Mouse (Mus musculus): ENCODE data around the gene Wdr11.

Wdr11 gene

GRCm38 (mm10) chr7:129652901-129653460, 61.3 kb downstream of the Wdr11 start:
- no peak for DNase-seq (ENCODE audit: low read depth, low spot score)

- DNase-seq (ENCODE audit: low read depth, low spot score), result peak; percentile 83
Observed at GRCm38 (mm10) chr7:129653791-129654271, 62.2 kb downstream of the Wdr11 start.

GRCm38 (mm10) chr7:129654923-129655322, 63.3 kb downstream of the Wdr11 start:
- DNase-seq (ENCODE audit: low read depth, low spot score), result no peak

GRCm38 (mm10) chr7:129655604-129656226, 64.1 kb downstream of the Wdr11 start:
- no peak for DNase-seq (ENCODE audit: low read depth, low spot score)

- DNase-seq (ENCODE audit: low read depth, low spot score), result no peak
Observed at GRCm38 (mm10) chr7:129657867-129658266, 66.2 kb downstream of the Wdr11 start.

- no peak for DNase-seq (ENCODE audit: low read depth, low spot score)
Observed at GRCm38 (mm10) chr7:129659755-129660154, 68.1 kb downstream of the Wdr11 start.

- no peak for DNase-seq (ENCODE audit: low read depth, low spot score)
Observed at GRCm38 (mm10) chr7:129660546-129660945, 68.9 kb downstream of the Wdr11 start.

- DNase-seq (ENCODE audit: low read depth, low spot score), result no peak
Observed at GRCm38 (mm10) chr7:129662051-129662789, 70.6 kb downstream of the Wdr11 start.

- DNase-seq (ENCODE audit: low read depth, low spot score), result no peak
Observed at GRCm38 (mm10) chr7:129663781-129664505, 72.3 kb downstream of the Wdr11 start.

GRCm38 (mm10) chr7:129665411-129665810, 73.7 kb downstream of the Wdr11 start:
- no peak for DNase-seq (ENCODE audit: low read depth, low spot score)

GRCm38 (mm10) chr7:129665921-129666320, 74.3 kb downstream of the Wdr11 start:
- no peak for DNase-seq (ENCODE audit: low read depth, low spot score)

GRCm38 (mm10) chr7:129666526-129666925, 74.9 kb downstream of the Wdr11 start:
- no peak for DNase-seq (ENCODE audit: low read depth, low spot score)

GRCm38 (mm10) chr7:129670280-129670679, 78.6 kb downstream of the Wdr11 start:
- DNase-seq (ENCODE audit: low read depth, low spot score), result no peak

- DNase-seq (ENCODE audit: low read depth, low spot score), result no peak
Observed at GRCm38 (mm10) chr7:129671675-129672651, 80.3 kb downstream of the Wdr11 start.

GRCm38 (mm10) chr7:129673776-129674175, 82.1 kb downstream of the Wdr11 start:
- no peak for DNase-seq (ENCODE audit: low read depth, low spot score)

GRCm38 (mm10) chr7:129674558-129674957, 82.9 kb downstream of the Wdr11 start:
- no peak for DNase-seq (ENCODE audit: low read depth, low spot score)

- DNase-seq (ENCODE audit: low read depth, low spot score), result no peak
Observed at GRCm38 (mm10) chr7:129675852-129676251, 84.2 kb downstream of the Wdr11 start.

GRCm38 (mm10) chr7:129677141-129677540, 85.5 kb downstream of the Wdr11 start:
- DNase-seq (ENCODE audit: low read depth, low spot score), result no peak

- no peak for DNase-seq (ENCODE audit: low read depth, low spot score)
Observed at GRCm38 (mm10) chr7:129678431-129678830, 86.8 kb downstream of the Wdr11 start.

- no peak for DNase-seq (ENCODE audit: low read depth, low spot score)
Observed at GRCm38 (mm10) chr7:129678972-129679371, 87.3 kb downstream of the Wdr11 start.
